Mouse (Mus musculus): Measurements from ENCODE around the gene Gm5244. TPM values are rescaled to one million over a fixed set of nuclear protein-coding genes. Genes with fewer than 3 reads are reported as not detected.

Gm5244 gene
- polyA plus RNA-seq, 1 experiment from 2014 or later = not detected

- Histone ChIP-seq H3K9ac (ENCODE audit: low read depth, low read length) (no peak within 1 kb of the TSS), H3K36me3 (ENCODE audit: control insufficient read depth, insufficient read depth, low read length) (no peaks in the 10 kb centered on the region), H3K4me2 (ENCODE audit: low read length) (no peak within 1 kb of the TSS), H3K27me3 (replicated peaks; ENCODE audit: control insufficient read depth, insufficient read depth, low read length) (no peaks in the 10 kb centered on the region), H3K9me3 (ENCODE audit: control insufficient read depth, low read length) (no peaks in the 10 kb centered on the region), H3K4me3 (ENCODE audit: low read length) (no peak within 1 kb of the TSS), H3K27ac (ENCODE audit: low read depth, low read length) (no peak within 1 kb of the TSS), H3K4me1 (ENCODE audit: control insufficient read depth, insufficient read depth, low read depth, low read length) (no peaks in the 10 kb centered on the region)
- 71% methylated on average over 1 of the region's 1 CpGs for WGBS
- ATAC-seq = no peak
These were observed 10.5 kb downstream of the Gm5244 start, which contains the start of gene Olfr1444 for GRCm38 (mm10) chr19:12856983-12857382. TSS of gene Olfr1444 (plus strand) at chr19:12857283.

GRCm38 (mm10) chr19:12883555-12883954, 37.1 kb downstream of the Gm5244 start, which contains the start of gene Olfr1445:
TSS of gene Olfr1445 (plus strand) at chr19:12883855.
- 92% methylated on average over 2 of the region's 2 CpGs for WGBS
- Histone ChIP-seq H3K36me3 (ENCODE audit: control insufficient read depth, insufficient read depth, low read length) (no peaks in the 10 kb centered on the region), H3K27me3 (replicated peaks; ENCODE audit: control insufficient read depth, insufficient read depth, low read length) (no peaks in the 10 kb centered on the region), H3K4me1 (ENCODE audit: control insufficient read depth, insufficient read depth, low read depth, low read length) (no peaks in the 10 kb centered on the region), H3K27ac (ENCODE audit: low read depth, low read length) (no peak within 1 kb of the TSS), H3K9me3 (ENCODE audit: control insufficient read depth, low read length) (no peaks in the 10 kb centered on the region), H3K4me3 (ENCODE audit: low read length) (no peak within 1 kb of the TSS), H3K9ac (ENCODE audit: low read depth, low read length) (no peak within 1 kb of the TSS), H3K4me2 (ENCODE audit: low read length) (no peak within 1 kb of the TSS)
- no peak for ATAC-seq

- Histone ChIP-seq H3K4me3 (ENCODE audit: low read length) (no peak within 1 kb of the TSS), H3K9ac (ENCODE audit: low read depth, low read length) (no peak within 1 kb of the TSS), H3K27ac (ENCODE audit: low read depth, low read length) (no peak within 1 kb of the TSS), H3K4me1 (ENCODE audit: control insufficient read depth, insufficient read depth, low read depth, low read length) (no peaks in the 10 kb centered on the region), H3K9me3 (ENCODE audit: control insufficient read depth, low read length) (no peaks in the 10 kb centered on the region), H3K27me3 (replicated peaks; ENCODE audit: control insufficient read depth, insufficient read depth, low read length) (no peaks in the 10 kb centered on the region), H3K4me2 (ENCODE audit: low read length) (no peak within 1 kb of the TSS), H3K36me3 (ENCODE audit: control insufficient read depth, insufficient read depth, low read length) (no peaks in the 10 kb centered on the region)
- ATAC-seq = no peak
- 84% methylated on average over 1 of the region's 1 CpGs for WGBS
These were observed 46.9 kb downstream of the Gm5244 start, which contains the start of gene Olfr1446 for GRCm38 (mm10) chr19:12893424-12893823. TSS of gene Olfr1446 (minus strand) at chr19:12893524.

Other genes with a start within 250 kb of the Gm5244 start
- gene Gm4952, start 246.7 kb upstream of the Gm5244 start, polyA plus RNA-seq (2015; fragmentation: Nextera tagmentation; extraction: Ambion mirVana) = 0.11 and 0.20 TPM in 2 replicates
- gene Glyat, start 213.4 kb upstream of the Gm5244 start, polyA plus RNA-seq (2015; fragmentation: Nextera tagmentation; extraction: Ambion mirVana) = not detected in 2 replicates
- not detected in 2 replicates for gene Olfr1442, start 176.2 kb upstream of the Gm5244 start, polyA plus RNA-seq (2015; fragmentation: Nextera tagmentation; extraction: Ambion mirVana)
- gene Olfr1443, start 168.6 kb upstream of the Gm5244 start, polyA plus RNA-seq (2015; fragmentation: Nextera tagmentation; extraction: Ambion mirVana) = not detected in 2 replicates
- not detected in 2 replicates for gene Keg1, start 150.9 kb upstream of the Gm5244 start, polyA plus RNA-seq (2015; fragmentation: Nextera tagmentation; extraction: Ambion mirVana)
- 0.97 and 1.3 TPM in 2 replicates for gene Cntf, start 81.0 kb upstream of the Gm5244 start, polyA plus RNA-seq (2015; fragmentation: Nextera tagmentation; extraction: Ambion mirVana)
- 10.5 TPM in 2 replicates for gene Zfp91, start 50.6 kb upstream of the Gm5244 start, polyA plus RNA-seq (2015; fragmentation: Nextera tagmentation; extraction: Ambion mirVana)
- 0.84 and 1.2 TPM in 2 replicates for gene Lpxn, start 50.5 kb upstream of the Gm5244 start, polyA plus RNA-seq (2015; fragmentation: Nextera tagmentation; extraction: Ambion mirVana)
- not detected in 2 replicates for gene Olfr1444, start 10.6 kb downstream of the Gm5244 start, polyA plus RNA-seq (2015; fragmentation: Nextera tagmentation; extraction: Ambion mirVana)
- gene Olfr1445, start 37.2 kb downstream of the Gm5244 start, polyA plus RNA-seq (2015; fragmentation: Nextera tagmentation; extraction: Ambion mirVana) = not detected in 2 replicates
- not detected in 2 replicates for gene Olfr1446, start 46.8 kb downstream of the Gm5244 start, polyA plus RNA-seq (2015; fragmentation: Nextera tagmentation; extraction: Ambion mirVana)
- gene Olfr1447, start 57.1 kb downstream of the Gm5244 start, polyA plus RNA-seq (2015; fragmentation: Nextera tagmentation; extraction: Ambion mirVana) = not detected in 2 replicates
- gene Olfr1448, start 77.7 kb downstream of the Gm5244 start, polyA plus RNA-seq (2015; fragmentation: Nextera tagmentation; extraction: Ambion mirVana) = not detected in 2 replicates
- not detected in 2 replicates for gene Olfr1449, start 84.2 kb downstream of the Gm5244 start, polyA plus RNA-seq (2015; fragmentation: Nextera tagmentation; extraction: Ambion mirVana)
- not detected in 2 replicates for gene Olfr1450, start 103.6 kb downstream of the Gm5244 start, polyA plus RNA-seq (2015; fragmentation: Nextera tagmentation; extraction: Ambion mirVana)
- gene Olfr1451, start 148.3 kb downstream of the Gm5244 start, polyA plus RNA-seq (2015; fragmentation: Nextera tagmentation; extraction: Ambion mirVana) = not detected in 2 replicates
- gene Olfr1453, start 181.6 kb downstream of the Gm5244 start, polyA plus RNA-seq (2015; fragmentation: Nextera tagmentation; extraction: Ambion mirVana) = not detected in 2 replicates
- not detected in 2 replicates for gene Olfr1454, start 213.9 kb downstream of the Gm5244 start, polyA plus RNA-seq (2015; fragmentation: Nextera tagmentation; extraction: Ambion mirVana)